Mouse (Mus musculus): ENCODE data around the gene Setd4. TPM values are rescaled to one million over a fixed set of nuclear protein-coding genes. Genes with fewer than 3 reads are reported as not detected.

Gene Setd4
- total RNA-seq, 2 experiments from 2014 or later = 1.0 to 1.4 TPM

DNA sequence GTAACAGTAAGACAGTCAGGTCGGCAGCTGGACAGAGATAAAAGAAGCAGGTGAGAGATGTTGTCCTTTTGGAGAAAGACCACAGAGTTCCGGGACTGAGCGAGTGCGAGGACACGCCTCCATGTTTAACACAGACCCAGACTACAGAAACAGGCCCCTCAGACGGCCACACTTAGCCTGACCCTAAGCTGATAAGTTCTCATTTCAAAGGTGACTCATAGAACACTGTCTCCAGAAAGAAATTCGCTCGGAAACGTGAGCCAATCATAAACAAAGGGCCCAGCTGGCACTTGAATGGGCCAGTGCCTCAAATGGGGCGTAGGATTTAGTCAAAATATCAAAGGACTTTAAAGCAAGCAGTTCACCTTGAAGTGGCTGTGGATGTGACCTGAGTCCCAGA is 54.6 kb downstream of the Setd4 start:
- intact Hi-C loops (cut with DNase I) = loop anchor here (10.0 kb wide), 1 partner anchor 1004 kb away; no protein-coding TSS in a partner anchor

DNA sequence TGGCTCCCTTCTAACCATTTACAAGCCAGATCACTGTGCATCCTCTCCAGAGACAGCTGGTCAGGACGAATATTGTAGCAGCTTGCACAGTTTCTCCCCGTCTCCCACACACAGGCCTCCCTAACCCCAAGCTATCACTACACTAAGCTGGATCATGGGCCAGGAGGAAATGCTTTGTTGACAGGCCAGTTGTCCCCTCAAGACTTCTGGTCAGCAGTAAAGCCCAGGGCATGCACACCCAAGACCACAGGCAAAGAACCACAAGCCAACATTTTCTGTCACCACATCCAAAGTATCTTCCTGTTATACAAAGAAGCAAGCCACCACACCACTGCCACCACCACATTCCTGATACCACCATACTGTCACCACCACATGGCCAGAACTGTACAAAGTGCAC is 55.8 kb downstream of the Setd4 start:
- intact Hi-C loops (cut with DNase I) = loop anchor here (10.0 kb wide), 1 partner anchor 1003 kb away; no protein-coding TSS in a partner anchor
- no peak for DNase-seq

More for the DNA sequence above, 54.6 kb downstream of the Setd4 start:
- DNase-seq = no peak

GRCm38 (mm10) chr16:93547122-93547521 is 56.7 kb downstream of the Setd4 start:
- no peak for DNase-seq
- intact Hi-C loops (cut with DNase I) = loop anchor here (10.0 kb wide), 1 partner anchor 1002 kb away; no protein-coding TSS in a partner anchor

DNA sequence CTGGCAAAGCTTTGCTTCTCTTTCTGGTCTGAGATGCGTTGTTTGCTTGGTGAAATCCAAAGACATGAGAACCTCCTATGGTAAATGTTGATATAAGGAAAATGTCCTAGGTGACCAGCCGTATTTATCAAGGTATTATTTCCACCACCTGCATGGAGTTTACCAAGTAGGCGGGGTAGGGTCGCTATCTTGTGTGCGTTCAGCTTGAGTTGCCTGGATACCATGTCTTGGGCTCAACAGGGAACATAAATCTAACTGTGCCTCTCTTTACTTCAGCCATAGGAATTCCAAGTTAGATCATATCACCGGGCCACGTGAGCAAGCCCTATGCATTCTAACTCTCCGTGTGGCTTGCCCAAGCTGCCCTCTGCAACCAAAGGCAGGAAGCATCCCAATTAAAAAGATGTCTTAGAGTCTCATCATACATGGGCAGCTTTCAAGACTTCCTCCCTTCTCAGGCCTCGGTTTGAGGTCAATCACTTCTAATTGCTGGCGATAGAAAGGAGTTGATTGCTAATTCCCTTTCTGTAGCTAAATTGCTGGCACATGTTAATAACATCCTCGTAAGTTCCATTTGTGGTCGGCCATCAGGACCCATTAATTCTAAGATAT is 57.4 kb downstream of the Setd4 start:
- no peak for DNase-seq
- intact Hi-C loops (cut with DNase I) = loop anchor here (10.0 kb wide), 1 partner anchor 1002 kb away; no protein-coding TSS in a partner anchor

DNA sequence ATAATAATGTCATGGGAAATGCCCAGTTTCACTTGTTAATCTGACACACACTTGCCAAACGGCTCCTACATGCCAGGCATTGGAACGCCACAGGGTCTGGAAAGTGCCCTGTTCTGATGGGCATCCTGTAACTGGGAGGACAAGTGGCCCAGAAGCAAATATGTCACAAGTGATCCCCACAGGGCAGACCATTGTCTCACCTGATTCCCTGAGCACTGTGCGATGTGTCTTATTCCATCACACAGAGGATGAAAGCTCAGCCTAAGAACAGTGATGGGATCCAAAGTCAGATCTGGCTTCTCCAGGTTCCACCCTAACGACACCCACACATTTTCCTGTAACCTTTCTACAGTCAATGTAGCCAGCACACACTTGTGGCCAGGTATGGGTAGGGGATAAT is 58.9 kb downstream of the Setd4 start:
- DNase-seq = no peak
- intact Hi-C loops (cut with DNase I) = loop anchor here (5.0 to 10.0 kb wide), 2 partner anchors 1000 to 1028 kb away; no protein-coding TSS in a partner anchor

GRCm38 (mm10) chr16:93543704-93544103 is 60.2 kb downstream of the Setd4 start:
- no peak for DNase-seq
- intact Hi-C loops (cut with DNase I) = loop anchor here (5.0 to 10.0 kb wide), 2 partner anchors 999 to 1026 kb away; no protein-coding TSS in a partner anchor

GRCm38 (mm10) chr16:93539891-93540290 is 64.0 kb downstream of the Setd4 start:
- no peak for DNase-seq
- intact Hi-C loops (cut with DNase I) = loop anchor here (5.0 to 10.0 kb wide), 2 partner anchors 995 to 1023 kb away; no protein-coding TSS in a partner anchor

GRCm38 (mm10) chr16:93535151-93535853 is 68.6 kb downstream of the Setd4 start:
- intact Hi-C loops (cut with DNase I) = no loop called here

More at GRCm38 (mm10) chr16:93535151-93535853, 68.6 kb downstream of the Setd4 start:
- no peak for DNase-seq

Other genes with a start within 250 kb of the Setd4 start
- gene Cbr1, start 1.8 kb upstream of the Setd4 start, total RNA-seq (2021) = 10 to 100 TPM; 19.3 to 24.6 TPM
- 1 to 10 TPM in 1 of 2 experiments, under 1 TPM in 1; 0.69 to 1.5 TPM for gene Gm5678, start 24.0 kb upstream of the Setd4 start, total RNA-seq (2021)
- 1 to 10 TPM; 1.3 to 1.8 TPM for gene Cbr3, start 79.2 kb upstream of the Setd4 start, total RNA-seq (2021)
- gene Dop1b, start 107.8 kb upstream of the Setd4 start, total RNA-seq (2021) = 10 to 100 TPM; 36.7 to 38.3 TPM
- 10 to 100 TPM in 1 of 2 experiments, 1 to 10 TPM in 1; 7.7 to 10.3 TPM for gene Morc3, start 228.1 kb upstream of the Setd4 start, total RNA-seq (2021)

Measured in gastrocnemius, postnatal 36 days (tissue).